Mouse (Mus musculus) inflammation-experienced regulatory T-cells, adult 6 months (primary cell): Measurements from ENCODE around the gene Ap3s2. TPM values are rescaled to one million over a fixed set of nuclear protein-coding genes. Genes with fewer than 3 reads are reported as not detected.

Experiments used
- ATAC-seq: one replicate; pipeline ENCODE4 v1.8.0; 2017
- polyA plus RNA-seq, 3 experiments: library from polyadenylated mRNA; unstranded; fragments of 100-300 nt; shearing (Covaris generic); gene quantifications; one replicate each; pipeline ENCODE4 v1.2.1; 2017

Ap3s2 gene
- polyA plus RNA-seq, 3 experiments from 2014 or later = 30.0 to 38.9 (median 32.7) TPM

DNA sequence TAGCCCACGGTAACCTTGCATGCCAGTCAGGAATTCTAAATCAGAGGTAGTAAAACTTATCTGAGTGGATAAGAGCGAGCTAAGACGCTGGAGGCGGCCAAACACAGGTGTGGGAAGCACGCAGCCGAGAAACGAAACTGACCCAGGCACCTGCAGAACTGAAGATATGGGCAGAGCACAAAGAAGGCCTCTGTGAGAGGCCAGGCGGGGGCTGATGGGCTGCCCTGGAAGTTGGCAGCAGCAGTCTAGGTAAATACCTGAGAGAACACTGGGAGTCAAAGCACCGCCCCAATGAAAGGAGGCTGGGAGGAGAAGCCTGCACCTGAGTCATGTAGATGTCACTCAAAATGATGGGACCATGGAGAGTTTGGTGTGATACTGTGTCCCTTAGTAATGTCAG is 31.8 kb downstream of the Ap3s2 start:
- ATAC-seq = no peak

DNA sequence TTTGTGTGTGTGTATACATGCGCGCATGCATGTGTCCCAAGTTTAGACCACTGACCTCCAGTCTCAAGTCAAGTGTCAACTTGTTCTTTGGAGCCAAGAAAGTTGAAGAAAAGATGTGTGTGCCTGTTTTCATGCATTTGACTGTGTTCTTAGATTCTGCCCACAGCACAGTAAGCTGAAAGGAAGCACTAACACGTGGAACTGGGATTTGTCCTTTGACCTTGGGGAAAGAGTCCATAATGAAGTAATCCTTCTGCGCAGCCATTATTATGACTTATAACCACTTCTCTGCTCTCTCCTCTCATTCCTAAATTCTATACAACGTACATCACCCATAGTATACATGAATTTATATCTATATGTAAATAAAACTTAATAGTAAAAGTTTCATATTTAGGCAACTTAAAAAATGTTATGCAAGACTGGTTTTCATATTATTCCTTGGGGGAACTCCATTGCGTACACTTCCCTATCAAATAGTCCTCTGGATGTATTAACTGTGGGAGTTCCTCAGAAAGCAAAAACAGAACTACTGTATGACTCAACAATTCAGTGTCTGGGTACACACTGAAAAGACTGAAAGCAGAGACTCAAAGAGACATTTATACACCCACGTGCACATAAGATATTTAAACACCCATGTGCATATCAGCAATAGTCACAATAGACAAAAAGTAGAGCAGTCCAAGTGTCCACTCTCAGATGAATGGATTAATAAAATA is 36.7 kb downstream of the Ap3s2 start:
- ATAC-seq = no peak

DNA sequence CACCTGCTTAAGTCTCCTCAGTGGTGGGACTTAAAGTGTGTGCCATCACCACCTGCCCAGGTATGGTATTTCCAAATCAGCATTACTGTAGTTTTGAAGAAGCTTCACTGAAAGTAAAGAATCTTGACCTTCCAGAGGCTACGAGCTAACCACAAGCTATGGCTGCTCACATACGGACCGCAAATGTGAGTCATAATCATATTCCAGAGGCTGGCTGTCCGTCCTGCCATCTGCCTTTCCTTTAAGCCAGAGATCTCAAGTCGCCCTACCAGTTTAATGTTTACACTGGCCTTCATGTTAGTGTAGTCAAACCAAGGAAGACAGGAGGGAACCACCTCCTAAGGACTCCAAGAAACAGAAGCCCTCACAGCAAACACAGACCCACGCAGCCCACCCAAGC is 38.5 kb downstream of the Ap3s2 start:
- ATAC-seq = no peak

DNA sequence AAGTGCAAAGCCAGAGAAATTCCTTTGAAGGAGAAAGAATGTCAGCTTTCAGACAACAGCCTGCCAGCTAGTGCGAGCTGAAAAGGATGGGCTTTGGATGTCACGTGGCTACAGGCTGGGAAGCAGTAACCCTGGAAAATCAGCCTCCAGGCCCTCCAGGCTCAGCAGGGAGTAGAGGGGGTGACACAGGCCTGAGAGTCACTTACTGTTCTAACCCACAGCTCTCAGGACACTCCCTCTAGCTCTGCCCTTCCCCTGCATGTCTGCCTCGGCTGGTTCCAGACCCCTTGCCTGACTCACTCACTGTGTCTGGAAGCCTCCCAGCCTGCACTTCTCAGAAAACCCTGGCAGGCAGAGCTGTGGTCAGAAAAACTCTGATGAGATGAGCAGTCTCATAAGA is 39.5 kb downstream of the Ap3s2 start:
- no peak for ATAC-seq

DNA sequence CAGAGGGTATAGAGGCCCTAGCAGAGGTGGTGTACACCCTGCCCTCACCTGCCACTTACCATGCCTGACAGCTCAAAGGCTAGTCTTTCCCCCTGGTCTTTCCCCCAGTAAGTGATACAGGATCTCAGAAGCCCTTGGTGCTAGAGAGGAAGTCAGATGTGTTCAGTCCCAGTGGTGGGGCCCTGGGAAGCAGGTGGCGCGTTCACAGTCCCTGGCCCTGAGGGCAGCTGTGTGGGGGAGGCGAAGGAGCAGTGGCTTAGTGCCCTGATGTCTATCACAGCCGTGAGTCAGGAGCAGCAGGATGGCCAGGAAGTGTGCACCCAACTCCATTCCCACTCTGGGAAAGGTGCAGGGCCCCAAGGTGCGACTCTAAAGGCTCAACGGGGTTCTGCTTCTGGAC is 40.4 kb downstream of the Ap3s2 start:
- no peak for ATAC-seq

DNA sequence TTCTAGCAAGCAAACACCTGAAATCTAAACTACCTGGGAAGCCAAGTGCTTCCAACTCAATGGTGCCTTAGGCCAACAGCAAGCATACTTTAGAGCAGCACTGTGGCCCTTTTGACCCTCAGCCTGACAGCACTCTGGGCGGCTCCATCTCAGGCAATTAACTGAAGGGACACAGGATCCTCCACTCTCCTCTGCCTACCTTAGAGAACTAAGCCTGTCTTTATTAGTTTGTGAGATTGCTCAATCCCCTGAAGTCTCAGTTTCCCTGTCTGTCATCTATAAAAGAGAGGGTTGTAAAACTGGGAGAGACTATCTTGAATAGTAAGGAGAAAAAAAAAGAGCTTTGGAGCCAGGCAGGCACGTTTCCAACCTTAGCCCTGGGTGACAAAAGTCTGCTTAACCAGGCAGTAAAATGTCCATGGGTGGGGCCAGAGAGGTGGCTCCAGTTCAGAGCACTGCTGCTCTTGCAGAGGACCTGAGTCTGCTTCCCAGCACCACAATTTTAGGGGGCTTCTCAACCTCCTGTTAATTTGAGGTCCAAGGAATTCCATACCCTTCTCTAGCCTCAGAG is 41.9 kb downstream of the Ap3s2 start:
- no peak for ATAC-seq

DNA sequence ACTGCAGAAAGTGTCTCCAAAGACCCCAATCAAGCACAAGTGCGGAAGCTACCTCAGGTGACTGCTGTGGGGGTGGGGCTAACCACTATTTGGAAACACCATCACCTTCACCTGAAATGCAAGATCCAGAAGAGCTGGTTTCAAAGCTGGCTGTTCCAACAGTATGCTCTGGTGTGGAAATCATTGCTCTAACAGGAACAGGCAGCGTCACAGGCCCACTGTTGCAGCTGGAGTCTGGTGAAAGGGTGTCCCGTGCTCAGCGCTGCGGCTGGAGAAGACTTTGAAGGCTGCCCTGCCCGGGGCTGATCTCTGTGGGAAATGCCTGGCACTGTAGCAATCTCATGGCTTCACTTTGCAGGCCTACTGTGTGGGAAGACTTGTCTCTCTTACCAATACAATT is 47.0 kb downstream of the Ap3s2 start:
- no peak for ATAC-seq

DNA sequence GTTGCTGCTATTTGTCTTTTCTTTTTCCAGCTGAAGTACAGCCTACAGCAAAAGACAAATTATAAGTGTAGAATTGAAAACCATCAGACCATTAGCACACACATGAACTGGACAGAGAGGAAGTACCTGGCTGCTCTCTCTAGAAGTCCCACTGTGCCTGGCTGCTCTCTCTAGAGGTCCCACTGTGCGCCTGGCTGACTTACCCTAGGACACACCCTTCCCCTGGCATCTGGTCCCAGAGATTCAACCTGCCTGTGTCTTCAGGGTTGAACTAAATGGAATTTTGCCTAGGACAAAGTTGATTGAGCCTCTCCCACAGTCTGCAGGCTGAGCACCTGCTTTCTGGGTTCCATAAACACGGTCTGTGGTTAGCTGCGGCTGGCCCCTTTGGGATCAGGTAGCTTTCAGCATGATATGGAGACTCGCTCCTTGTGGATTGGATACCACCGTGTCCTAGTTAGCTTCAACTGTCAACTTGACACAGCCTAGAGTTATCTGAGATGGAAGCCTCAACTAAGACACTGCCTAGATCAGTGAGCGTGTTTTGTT is 48.6 kb downstream of the Ap3s2 start:
- ATAC-seq = no peak

DNA sequence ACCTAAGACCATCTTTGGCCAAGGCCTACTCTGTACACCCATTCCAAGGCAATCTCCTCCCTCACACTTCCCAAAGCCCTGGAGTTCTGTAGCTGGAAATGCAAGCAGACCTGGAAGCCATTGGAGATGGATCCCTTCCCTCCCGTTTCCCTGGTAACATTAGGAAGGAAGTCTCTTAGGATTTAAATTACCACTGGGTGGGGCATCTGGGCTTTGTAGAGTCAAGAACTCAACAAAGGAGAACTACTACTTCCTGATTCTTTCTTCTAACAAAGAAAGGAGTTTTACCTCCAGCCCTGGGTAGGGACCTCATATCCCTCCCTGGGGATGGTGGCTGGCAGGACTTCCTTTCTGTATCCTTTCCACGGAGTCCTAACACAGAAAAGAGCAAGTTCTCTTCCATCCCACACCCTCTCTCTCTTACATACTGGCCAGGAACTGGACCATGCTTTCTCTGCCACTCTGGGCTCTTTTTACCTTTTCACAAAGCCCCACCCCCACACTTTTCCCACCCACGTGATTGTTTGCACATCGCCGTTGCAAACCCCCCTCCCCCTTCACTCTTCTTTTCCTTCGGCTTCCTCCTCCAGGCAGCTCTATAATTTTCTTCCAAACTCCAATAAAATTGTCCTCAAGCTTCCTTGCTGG is 51.3 kb downstream of the Ap3s2 start:
- ATAC-seq = no peak

DNA sequence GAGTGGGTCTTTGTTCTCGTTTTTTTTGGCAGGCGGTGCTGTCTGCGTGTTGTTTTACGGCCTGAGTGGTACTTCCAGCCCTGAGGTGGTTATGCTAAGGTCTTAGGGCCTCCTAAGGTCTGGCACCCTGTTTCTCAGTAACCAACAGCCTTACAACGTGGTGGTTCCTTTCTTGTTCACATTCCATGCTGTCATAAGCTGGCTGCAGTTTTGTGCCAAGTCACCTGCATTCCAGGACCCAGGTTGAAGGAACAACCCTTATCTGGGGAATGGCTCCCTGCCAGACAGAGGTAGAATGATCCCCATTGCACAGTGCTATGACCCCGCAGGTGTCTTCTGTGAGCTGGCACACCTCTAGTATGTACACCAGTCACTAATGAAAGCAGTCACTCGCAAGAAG is 52.0 kb downstream of the Ap3s2 start:
- ATAC-seq = no peak

DNA sequence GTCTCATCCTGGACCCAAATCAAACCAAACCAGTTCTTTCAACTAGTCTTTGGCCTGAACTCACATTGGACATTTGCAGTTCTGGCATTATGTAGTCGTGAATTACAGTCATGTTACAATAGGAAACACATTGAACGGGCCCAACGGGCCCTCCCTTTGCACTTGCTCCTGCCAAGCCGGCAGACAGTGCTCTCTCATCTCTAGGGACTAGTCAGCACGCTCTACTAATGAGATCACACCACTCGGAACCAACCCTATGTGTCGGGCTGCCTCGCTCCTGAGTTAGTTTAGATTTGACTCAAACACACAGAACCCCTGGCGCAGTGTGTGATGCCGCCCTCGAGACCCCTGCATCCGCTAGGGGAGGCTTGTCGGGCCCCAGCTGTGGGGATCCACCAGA is 52.6 kb downstream of the Ap3s2 start:
- no peak for ATAC-seq

DNA sequence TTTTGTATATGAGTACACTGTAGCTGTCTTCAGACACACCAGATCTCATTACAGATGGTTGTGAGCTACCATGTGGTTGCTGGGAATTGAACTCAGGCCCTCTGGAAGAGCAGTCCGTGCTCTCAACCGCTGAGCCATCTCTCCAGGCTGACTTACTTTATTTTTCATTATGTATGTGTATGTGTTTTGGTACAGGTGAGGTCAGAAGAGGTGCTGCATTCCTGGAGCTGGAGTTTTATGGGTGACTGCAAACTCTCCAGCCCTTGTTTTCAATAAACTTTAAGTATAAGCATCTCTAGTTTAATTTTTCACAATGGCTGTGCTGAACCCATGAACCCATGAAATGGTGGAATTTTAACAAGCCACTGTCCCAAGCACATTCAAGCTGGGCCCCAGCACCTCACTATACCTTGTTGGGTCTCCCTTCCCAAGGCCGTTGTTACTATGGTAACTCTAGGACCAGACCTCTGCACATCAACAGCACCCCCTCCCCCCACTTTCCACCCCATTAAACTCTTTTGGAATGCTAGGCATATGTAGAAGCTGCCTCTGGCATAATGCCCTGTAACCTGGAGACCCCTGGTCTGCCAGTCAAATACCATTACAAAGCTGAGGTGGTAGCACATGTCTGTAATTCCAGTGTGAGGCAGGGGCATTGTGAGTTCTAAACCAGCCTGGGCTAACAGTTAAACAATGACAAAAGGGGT is 54.0 kb downstream of the Ap3s2 start:
- ATAC-seq = no peak

DNA sequence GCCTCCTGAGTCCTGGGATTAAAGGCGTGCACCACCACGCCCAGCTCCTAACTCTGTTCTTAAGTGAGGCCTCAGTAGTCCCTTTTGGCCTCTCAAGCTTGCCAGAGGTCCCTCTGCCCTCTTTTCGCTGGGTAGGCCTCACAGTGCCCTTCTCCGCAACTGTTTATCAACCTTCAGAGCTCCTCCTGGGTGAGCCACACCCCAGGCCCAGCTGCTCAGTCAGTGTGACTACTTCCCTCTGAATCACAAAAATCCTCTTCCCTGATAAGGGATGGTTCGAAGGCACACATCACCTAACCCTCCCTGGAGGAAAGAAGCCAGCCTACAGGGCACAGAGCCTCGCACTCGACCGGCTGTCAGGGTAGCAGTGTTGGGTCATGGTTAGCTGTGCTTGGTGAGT is 58.7 kb downstream of the Ap3s2 start:
- no peak for ATAC-seq

DNA sequence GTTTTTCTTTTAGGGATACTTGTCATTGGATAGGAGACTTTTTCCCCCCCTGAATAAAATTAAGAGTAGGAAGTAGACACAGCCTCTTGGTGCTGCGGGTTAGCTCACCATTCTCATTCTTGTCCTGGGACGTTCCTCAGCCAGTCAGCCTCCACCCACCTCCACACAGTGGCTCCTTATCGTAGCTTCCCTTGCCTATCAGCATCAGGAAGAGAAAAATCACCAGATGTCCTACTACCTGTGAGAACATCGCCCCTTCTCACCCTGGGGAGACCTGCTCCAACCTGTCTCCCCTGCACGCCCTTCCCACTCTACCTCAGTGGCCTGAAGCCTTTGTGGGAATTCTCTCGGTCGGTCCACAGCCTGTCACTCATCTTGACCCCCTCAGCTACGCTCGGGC is 59.6 kb downstream of the Ap3s2 start, which contains the start of gene Anpep:
Gene Anpep, minus strand, starts transcription at position 249 of the 400 bp plus-strand sequence.
- ATAC-seq = no peak

DNA sequence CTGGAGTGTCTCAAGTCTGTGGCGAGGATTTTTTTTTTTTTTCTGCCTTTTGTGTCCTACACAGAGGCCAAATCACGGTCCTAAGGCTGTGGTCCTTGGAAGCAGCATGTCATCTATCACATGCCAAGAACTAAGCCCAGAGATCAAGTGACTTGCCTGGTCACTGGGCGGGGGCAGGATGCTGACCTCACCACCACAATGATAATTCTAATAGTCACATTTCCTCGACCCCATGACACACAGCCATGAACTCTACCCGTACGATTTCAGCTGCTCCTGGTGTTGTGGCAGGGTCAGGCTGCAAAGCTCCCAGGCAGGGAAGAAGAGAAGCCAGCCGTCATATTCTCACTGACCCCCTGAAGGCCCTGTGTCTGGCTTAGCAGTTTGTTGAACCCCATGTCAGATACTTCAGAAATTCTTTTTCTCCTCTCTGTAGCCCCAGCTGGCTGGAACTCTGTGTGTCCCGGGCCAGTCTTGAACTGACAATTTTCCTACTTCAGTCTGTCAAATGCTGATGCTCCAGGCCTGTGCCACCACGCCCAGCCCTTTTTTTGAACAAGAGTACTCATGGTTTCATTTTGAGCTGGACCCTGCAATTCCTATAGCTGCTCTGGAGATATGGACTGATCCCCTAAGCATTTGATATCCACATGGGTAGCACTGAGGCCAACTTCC is 61.4 kb downstream of the Ap3s2 start:
- ATAC-seq = no peak

DNA sequence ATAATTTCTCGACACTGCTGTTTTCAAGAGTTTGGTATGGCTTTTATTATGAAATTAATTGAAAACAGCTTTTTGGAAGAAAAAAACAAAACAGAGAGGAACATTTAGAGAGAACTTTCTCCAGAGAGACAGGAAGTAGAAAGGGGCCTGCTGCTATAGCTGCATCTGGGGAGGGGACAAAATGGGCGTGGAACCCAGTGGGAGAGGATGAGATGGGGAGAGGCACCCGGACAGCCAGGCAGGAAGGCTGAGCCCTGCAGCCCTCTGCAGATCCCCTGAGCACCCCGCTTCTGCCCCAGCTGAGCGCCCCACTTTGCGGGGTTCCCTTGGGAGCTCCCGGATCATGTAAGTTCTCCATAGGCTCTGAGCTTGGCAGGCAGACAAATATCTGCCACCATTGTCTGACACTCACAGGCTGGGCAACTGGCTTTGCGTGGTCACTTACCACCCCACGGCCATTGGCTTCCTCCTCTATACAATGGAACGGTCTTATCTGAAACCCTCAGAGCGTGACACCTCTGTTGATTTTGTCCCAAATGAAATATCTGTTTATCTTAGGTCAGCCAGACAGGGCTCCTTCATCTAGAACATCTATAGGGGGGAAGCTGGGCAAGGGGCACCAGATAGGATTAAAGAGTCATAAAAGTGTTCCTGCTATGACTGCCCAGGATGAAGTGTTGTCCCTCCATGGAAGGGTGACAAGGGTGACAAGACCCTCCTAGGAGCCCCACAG is 62.1 kb downstream of the Ap3s2 start:
- ATAC-seq = no peak

DNA sequence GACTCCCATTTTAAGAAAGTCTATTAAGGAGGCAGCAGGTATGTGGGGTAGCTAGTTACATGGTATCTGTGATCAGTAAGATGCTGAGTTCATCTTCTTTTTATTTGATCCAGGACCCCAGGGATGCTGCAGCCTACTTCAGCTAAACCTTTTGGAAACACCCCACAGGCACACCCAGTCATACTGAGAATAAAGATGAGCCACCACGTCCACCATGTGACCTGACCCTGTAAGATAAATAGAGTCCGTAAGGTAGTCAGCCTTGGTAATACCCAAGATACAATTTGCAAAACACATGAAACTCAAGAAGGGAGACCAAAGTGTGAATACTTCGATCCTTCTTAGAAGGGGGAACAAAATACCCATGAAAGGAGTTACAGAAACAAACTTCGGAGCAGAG is 64.1 kb downstream of the Ap3s2 start:
- ATAC-seq = no peak

DNA sequence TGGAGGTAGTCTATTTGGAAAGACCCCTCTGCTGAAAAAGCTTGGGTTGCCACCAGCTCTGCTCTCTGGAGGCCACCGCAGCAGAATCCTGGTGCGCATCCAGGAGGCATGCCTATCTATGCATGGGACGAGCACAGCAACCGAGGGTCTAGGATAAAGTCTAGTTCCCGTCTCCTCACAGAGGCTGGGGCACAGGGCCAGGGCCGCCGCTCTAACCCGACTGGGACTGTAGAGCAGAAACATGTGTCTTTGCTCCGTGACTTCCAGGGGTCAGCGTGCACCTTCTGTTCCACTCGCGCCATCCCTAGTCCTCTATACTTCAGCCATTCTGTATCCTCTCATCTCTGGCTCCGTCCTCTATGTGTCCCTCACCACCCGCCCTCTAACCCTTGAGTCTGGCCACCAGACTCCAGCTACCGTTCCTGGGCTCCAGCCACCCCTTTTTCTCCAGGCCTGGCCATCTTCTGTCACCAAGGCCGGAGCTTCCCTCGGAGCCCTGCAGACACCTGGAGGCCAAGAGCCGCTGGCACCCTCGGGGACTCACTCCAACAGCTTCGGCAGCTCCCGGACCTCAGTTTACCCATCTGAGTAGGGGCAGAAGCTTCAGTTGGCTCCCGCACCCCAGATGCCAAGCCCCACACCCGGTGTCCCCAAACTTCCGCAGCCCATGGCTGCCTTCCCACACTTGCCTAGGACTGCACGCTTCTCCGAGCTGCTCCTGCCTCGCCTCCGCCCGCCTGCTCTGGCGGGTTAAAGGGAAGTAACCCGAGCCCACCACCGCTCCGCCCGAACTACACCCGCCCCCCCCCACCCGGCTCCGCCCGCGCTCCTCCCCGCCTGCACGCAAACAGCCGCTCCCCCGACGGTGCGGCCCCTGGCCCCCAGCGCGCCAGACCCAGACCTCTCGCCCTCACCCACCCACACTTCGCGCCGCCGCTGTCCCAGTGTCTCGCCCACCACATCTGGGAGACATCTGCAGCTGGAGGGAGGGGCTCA is 72.7 kb downstream of the Ap3s2 start:
- ATAC-seq = no peak

DNA sequence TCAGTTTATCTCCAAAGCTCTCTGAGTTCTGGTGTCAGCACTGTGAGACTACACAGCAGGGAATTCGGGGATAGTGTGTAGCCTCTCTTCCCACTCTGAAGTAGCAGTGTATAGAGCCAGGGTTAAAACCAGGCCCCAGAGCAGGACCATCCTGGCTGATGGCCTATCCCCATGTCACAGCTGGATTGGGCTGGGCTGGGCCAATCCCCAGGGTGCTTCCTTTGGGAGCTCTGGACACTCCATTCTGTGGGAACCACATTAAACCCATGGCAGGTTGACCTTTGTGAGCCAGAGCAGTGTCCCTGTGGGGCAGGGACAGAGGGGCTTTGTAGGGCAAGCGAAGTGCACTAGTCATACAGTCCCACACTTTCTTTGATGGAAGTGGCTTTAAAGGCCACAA is 74.1 kb downstream of the Ap3s2 start:
- no peak for ATAC-seq

DNA sequence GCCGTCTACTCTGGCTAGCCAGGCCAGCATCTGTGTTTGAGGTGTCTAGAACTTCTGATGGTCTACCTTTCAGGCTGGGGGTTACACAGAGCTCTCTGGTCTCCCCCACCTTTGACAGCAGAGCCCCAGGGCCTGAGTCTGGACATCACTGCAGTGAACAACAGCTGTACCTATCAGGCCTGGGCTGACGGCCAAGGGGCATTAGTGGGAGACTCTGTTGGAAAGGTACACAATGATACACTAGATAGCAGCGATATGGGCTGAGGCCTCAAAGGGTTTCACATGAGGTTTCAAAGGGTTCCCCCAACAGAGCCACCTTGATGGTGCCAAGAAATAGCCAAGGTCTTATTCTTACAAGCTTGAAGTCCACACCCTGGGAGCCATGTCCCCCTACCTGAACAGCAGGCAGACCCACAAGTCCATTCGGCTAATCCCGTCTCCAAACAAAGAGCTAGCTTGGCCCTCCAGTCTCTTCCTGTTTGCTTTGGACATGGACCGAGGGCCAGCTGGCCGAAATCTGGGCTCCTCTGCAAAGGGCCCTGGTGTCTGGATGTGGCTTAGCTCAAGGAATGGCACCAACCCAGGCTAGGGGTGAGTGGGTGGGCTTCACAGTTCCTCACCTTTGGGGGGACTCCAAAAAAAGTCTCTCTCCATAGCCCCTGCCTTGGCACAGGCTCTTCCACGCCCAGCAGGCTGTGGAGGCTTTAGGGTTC is 76.2 kb downstream of the Ap3s2 start:
- ATAC-seq = no peak
